Mouse (Mus musculus) Muller cell, postnatal 12 days (primary cell): ENCODE results near the gene Atp6v1d.

ENCODE experiments used
- DNase-seq: peaks from one replicate; pipeline ENCODE4 v3.0.0-alpha.2; 2015; ENCODE audit errors: inconsistent ontology term

Gene Atp6v1d

DNA sequence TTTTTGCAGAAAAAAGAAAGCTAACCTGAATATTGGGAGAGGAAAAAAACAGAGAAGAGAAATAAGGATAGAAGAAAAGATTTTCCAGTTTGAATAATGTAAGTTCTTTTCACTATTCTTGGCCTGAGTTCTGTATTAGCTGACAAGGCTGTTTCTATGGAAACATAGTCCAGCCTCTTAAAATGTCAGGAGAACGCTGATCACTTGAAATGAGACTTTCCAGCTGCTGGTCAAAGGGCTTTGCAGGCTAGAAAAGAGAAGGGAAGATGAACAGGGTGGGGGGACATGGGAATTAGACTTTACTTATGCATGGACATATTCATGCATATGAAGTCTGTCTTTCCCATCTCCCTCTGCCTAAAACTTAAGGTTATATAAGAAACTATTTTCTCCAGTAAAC, 67.2 kb downstream of the Atp6v1d start:
- no peak for DNase-seq

DNA sequence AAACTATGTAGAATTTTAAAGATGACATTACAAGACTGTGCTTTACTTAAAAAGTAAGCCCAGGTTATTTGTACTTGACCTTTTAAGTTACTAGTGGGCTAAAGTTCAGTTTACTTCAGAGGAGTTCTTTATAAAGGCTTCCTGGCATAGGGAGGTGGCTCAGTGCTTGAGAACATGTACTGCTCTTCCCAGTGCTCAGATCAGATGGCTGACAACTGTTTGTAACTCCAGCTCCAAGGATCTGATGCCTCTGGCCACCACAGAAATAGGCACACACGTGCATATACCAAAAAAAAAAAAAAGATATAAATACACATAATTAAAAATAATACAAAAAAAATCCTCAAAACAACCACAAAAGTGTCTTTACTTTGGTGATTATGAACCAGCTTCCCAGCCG, 70.6 kb downstream of the Atp6v1d start:
- no peak for DNase-seq
